Mouse (Mus musculus) lung, postnatal 0 days (tissue): ENCODE measurements around the gene Fzd7.

ENCODE experiments used
- CTCF ChIP-seq: IDR thresholded peaks from 2 replicates; pipeline ENCODE4 v1.5.1; 2016; ENCODE audit warnings: antibody characterized with exemption, mild to moderate bottlenecking
- EP300 ChIP-seq: IDR thresholded peaks from 2 replicates; pipeline ENCODE4 v1.6.1; 2016; ENCODE audit warnings: antibody characterized with exemption, mild to moderate bottlenecking, control low read depth

DNA sequence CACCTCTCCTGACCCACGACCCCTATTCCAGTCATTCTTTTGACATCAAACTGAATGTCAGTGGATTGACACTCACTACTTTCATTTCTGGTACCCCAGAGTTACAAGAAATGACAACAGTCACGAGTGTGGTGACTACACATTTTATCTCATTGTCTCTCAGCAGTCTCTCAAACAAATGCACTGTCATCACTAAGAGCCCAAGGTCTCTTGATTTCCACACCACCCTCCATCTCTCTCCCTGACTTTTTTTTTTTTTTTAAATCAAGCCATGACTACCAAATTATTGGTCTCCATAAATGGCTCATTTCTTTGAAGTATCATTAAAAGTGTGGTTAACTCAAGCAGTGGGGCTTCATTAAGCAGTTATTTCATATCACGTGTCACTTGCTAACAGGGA, 17.1 kb downstream of the Fzd7 start:
- no peak for TF ChIP-seq EP300
- TF ChIP-seq CTCF = no peak
